Mouse (Mus musculus) liver, postnatal 0 days (tissue): Measurements from ENCODE around the gene Sdk1. TPM values are rescaled to one million over a fixed set of nuclear protein-coding genes. Genes with fewer than 3 reads are reported as not detected.

ENCODE experiments used
- ATAC-seq: fragments of 200-750 bp; cut with Nextera tagmentation; 2 replicates; pipeline ENCODE4 v1.8.0; 2017; ENCODE audit warnings: mild to moderate bottlenecking, moderate library complexity
- DNase-seq: peaks from one replicate; pipeline ENCODE4 v3.0.0-alpha.2; 2016
- H3K27ac ChIP-seq: fragments of 300-500 bp; sonication (generic); 2 replicates; pipeline ENCODE4 v1.5.1; 2014; ENCODE audit warnings: antibody characterized with exemption, moderate library complexity, mild to moderate bottlenecking, low read depth
- H3K27me3 ChIP-seq: fragments of 300-500 bp; sonication (generic); 2 replicates; pipeline ENCODE4 v1.6.1; 2014; ENCODE audit warnings: low read length, control low read depth, mixed read lengths; ENCODE audit not compliant: insufficient read depth
- H3K36me3 ChIP-seq: fragments of 300-500 bp; sonication (generic); replicated peaks from 2 replicates; pipeline ENCODE4 v1.6.1; 2014; ENCODE audit warnings: mild to moderate bottlenecking, control low read depth, low read length, moderate library complexity, mixed read lengths; ENCODE audit not compliant: insufficient read depth
- H3K4me1 ChIP-seq: fragments of 300-500 bp; sonication (generic); 2 replicates; pipeline ENCODE4 v1.6.1; 2014; ENCODE audit warnings: antibody characterized with exemption, mild to moderate bottlenecking, control low read depth; ENCODE audit not compliant: insufficient read depth
- H3K4me2 ChIP-seq: fragments of 300-500 bp; sonication (generic); 2 replicates; pipeline ENCODE4 v1.6.1; 2014; ENCODE audit warnings: low read depth, mild to moderate bottlenecking, low read length, moderate library complexity, mixed read lengths
- H3K4me3 ChIP-seq: fragments of 300-500 bp; sonication (generic); 2 replicates; pipeline ENCODE4 v1.5.1; 2014; ENCODE audit warnings: low read depth, low read length
- H3K9ac ChIP-seq: fragments of 300-500 bp; sonication (generic); replicated peaks from 2 replicates; pipeline ENCODE4 v1.6.1; 2014; ENCODE audit warnings: mild to moderate bottlenecking, moderate library complexity
- H3K9me3 ChIP-seq: fragments of 300-500 bp; sonication (generic); 2 replicates; pipeline ENCODE4 v1.6.1; 2016; ENCODE audit warnings: mild to moderate bottlenecking, control low read depth, low read length, mixed read lengths
- CTCF ChIP-seq: sonication (generic); IDR thresholded peaks from 2 replicates; pipeline ENCODE4 v1.5.1; 2016; ENCODE audit warnings: antibody characterized with exemption, low read depth
- EP300 ChIP-seq: IDR thresholded peaks from 2 replicates; pipeline ENCODE4 v1.6.1; 2016; ENCODE audit warnings: antibody characterized with exemption, low read depth, mild to moderate bottlenecking
- WGBS: fragments of 180-500 bp; shearing (Covaris S2); extraction: QIAGEN DNeasy Blood & Tissue Kit; methylation state at CpG from one replicate; pipeline ENCODE4 v1.1.7; 2014; ENCODE audit not compliant: insufficient replicate concordance; 5-methylcytosine and 5-hydroxymethylcytosine counted together
- polyA plus RNA-seq: library from polyadenylated mRNA; unstranded; fragments of >200 nt; fragmentation: Nextera tagmentation; extraction: Ambion mirVana; gene quantifications from 2 replicates; pipeline ENCODE4 v1.2.1, GENCODE M21; 2015

The Sdk1 gene
- polyA plus RNA-seq, 1 experiment from 2014 or later = 0.06 TPM

DNA sequence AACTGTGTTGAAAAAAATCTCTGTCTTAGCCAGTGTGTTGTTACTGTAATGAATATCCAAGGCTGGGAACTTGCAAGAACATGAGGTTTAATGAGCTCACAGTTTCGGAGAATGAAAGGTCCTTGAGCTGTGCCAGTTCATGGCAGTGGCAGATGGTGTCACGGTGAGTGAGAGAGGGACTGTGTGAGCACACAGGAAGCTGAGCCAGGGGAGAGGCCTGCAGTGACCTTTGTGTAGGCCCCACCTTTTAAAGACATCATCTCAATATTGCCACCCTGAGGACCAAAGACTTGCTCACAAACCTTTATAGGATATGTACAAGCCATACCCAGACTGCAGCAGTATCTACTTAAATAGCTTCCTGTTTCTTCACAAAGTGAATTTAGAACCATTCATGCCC is 656.2 kb downstream of the Sdk1 start:
- ATAC-seq (no peak), DNase-seq (no peak)
- no peak for TF ChIP-seq EP300
- TF ChIP-seq CTCF = no peak
- Histone ChIP-seq H3K9ac (no peak overlapping the region), H3K4me1 (no peaks in the 10 kb centered on the region), H3K36me3 (no peaks in the 10 kb centered on the region), H3K4me2 (no peak overlapping the region), H3K9me3 (peaks cover 2% of the 10 kb centered on the region; the same call in 1 of the 2 replicates), H3K4me3 (no peak overlapping the region), H3K27me3 (no peaks in the 10 kb centered on the region), H3K27ac (no peak overlapping the region)
- WGBS = 52% methylated on average over 2 of the region's 2 CpGs

DNA sequence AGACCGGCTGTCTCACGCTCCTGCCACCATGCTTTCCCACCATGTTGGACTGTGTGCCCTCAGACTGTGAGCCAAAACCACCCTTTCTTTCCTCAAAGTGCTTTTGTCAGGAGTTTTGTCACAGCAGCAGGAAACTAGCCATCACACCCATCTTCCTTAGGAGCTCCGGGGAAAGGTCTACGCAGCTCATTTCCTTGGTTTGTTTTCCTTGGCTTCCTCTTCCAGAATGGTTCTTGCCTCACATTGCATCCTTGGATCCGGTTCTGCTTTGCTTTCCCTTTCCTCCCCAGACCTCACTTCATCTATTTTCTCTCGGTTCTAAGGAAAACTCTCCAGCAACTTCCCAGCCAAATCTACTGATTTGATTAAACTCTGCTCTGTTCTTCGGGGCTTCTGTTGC is 658.5 kb downstream of the Sdk1 start:
- DNase-seq (no peak), ATAC-seq (no peak)
- no peaks in the 10 kb centered on the region for H3K27me3 ChIP-seq
- no peak overlapping the region for H3K4me2 ChIP-seq
- no peak overlapping the region for H3K27ac ChIP-seq
- no peaks in the 10 kb centered on the region for H3K36me3 ChIP-seq
- no peaks in the 10 kb centered on the region for H3K4me1 ChIP-seq
- 64% methylated on average over 7 of the region's 7 CpGs for WGBS
- TF ChIP-seq EP300 (no peak), CTCF (no peak)
- no peak overlapping the region for H3K9ac ChIP-seq
- no peak overlapping the region for H3K4me3 ChIP-seq
- H3K9me3 ChIP-seq = peaks cover 2% of the 10 kb centered on the region; the same call in 1 of the 2 replicates

DNA sequence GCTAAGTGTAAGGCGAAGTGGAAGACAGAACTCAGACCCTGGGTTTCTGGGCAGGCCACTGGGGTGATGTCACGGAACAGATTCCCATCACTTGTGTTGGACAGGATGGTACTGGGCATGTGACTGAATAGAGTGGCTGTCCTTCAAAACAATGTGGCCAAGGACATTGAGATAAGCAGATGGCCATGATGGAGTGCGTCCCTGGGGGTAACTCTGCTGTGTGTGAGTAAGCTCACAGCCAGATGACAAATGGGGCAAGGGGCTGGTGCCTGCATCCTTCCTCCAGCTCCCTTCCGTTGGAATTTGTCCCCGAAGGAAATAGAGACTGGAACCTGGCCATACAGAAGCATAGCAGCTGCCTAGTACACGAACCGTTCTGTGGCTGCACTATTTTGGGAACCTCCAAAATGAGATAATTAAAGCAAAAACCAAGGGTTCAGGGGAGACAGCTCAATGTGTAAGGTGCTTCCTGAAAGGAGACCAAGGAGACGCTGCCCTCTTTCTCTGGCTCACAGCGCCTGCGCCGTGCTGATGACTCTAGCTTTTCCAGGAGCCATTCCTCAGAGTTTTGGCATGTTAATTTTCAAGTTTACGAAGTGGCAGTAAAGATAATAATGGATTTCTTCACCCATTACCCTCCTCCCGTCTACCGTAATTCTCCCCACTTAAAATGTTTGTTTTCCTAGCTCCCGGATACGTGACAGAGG is 661.4 kb downstream of the Sdk1 start:
- no peak for DNase-seq
- Histone ChIP-seq H3K9me3 (peaks cover 2% of the 10 kb centered on the region; the same call in 1 of the 2 replicates), H3K9ac (no peak overlapping the region), H3K27me3 (no peaks in the 10 kb centered on the region), H3K4me3 (no peak overlapping the region), H3K4me1 (no peaks in the 10 kb centered on the region), H3K27ac (no peak overlapping the region), H3K4me2 (no peak overlapping the region), H3K36me3 (no peaks in the 10 kb centered on the region)
- no peak; the same call in 1 of the 2 replicates for ATAC-seq
- TF ChIP-seq CTCF (no peak), EP300 (no peak)
- WGBS = 55% methylated on average over 16 of the region's 16 CpGs

DNA sequence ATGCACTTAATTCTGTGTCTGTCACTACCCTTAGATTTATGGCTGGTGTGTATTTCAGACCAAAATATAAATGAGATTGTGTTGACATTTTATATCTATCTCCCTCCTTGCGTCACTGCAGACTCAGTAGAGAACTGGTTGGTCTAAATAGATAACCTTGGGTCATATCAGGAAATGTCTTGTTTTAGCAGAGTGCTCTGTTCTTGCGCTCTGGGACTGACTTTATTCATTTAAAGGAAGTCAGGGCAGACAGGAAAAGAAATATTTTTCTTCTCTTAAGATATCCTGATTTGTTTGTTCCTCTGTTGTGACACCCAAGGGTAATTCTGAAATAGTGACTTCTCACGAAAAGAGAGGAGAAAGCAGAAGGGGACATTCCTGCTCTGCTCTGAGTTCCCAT is 669.2 kb downstream of the Sdk1 start:
- Histone ChIP-seq H3K27ac (no peak overlapping the region), H3K9me3 (no peaks in the 10 kb centered on the region), H3K4me3 (no peak overlapping the region), H3K36me3 (no peaks in the 10 kb centered on the region), H3K9ac (no peak overlapping the region), H3K4me2 (no peak overlapping the region), H3K4me1 (no peaks in the 10 kb centered on the region), H3K27me3 (no peaks in the 10 kb centered on the region)
- DNase-seq (no peak), ATAC-seq (no peak)
- WGBS = 57% methylated on average over 3 of the region's 3 CpGs
- TF ChIP-seq EP300 = peak; percentile 76
- TF ChIP-seq CTCF = no peak

- no peak for DNase-seq
- H3K4me2 ChIP-seq = no peak overlapping the region
- ATAC-seq = no peak
- no peak overlapping the region for H3K9ac ChIP-seq
- H3K36me3 ChIP-seq = no peaks in the 10 kb centered on the region
- no peak overlapping the region for H3K27ac ChIP-seq
- no peaks in the 10 kb centered on the region for H3K27me3 ChIP-seq
- no peak overlapping the region for H3K4me3 ChIP-seq
- TF ChIP-seq CTCF (peak; percentile 42), EP300 (no peak)
- H3K4me1 ChIP-seq = no peaks in the 10 kb centered on the region
- H3K9me3 ChIP-seq = no peaks in the 10 kb centered on the region
- WGBS = 49% methylated on average over 8 of the region's 8 CpGs
These were observed 669.6 kb downstream of the Sdk1 start for GRCm38 (mm10) chr5:141910886-141911285.

DNA sequence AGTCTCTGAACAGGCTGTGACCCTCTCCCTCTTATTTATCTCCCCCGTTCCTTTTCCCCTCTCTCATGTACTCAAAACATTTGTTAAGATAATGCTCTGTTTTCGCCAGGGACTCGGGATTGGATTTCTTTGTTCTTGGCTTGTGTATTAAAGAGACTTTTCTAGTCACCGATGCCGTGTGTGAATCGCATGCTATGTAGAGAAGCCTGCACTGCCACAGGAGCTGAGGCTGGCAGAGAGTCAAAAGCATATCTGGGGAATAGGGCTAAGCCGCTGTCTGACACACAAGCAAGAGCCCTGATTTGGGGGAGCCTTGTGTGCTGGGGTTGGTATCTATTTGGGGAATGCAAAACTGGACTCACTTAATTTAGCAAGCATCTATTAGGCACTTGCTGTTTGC is 671.6 kb downstream of the Sdk1 start:
- 73% methylated on average over 7 of the region's 7 CpGs for WGBS
- H3K4me3 ChIP-seq = no peak overlapping the region
- no peaks in the 10 kb centered on the region for H3K36me3 ChIP-seq
- TF ChIP-seq EP300 = no peak
- no peak for TF ChIP-seq CTCF
- H3K27ac ChIP-seq = no peak overlapping the region
- H3K9ac ChIP-seq = no peak overlapping the region
- H3K9me3 ChIP-seq = no peaks in the 10 kb centered on the region
- ATAC-seq (no peak), DNase-seq (no peak)
- H3K4me2 ChIP-seq = no peak overlapping the region
- no peaks in the 10 kb centered on the region for H3K27me3 ChIP-seq
- H3K4me1 ChIP-seq = no peaks in the 10 kb centered on the region
